Mouse (Mus musculus): ENCODE measurements at regions not wholly inside any gene's neighbourhood (a gene's known extent, or its start where the extent isn't known, plus 50 kb on each side); places are given as distances from the start of the nearest gene placed in this dataset.

DNA sequence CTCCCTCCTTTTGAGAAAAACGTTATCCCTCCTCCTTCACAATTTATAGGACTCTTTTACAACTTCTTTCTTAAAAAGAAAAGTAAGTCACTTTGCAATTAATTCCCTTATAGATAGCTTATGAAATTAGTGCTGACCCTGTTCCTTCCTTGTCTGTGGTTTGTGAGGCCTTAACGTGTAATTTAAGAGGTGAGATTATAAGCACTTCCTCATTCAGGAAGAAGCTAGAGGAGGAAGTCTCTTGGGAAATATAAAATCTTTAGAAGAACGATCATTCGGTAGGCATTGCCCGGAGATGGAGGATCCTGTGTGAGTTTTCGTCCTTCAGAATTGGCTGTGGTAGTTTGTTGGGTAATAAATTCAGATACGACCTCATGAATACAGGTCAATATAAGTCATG lies 98.0 kb downstream of the Mbl2 start:
- Histone ChIP-seq H3K4me3 (replicated peaks; ENCODE audit: low read length) (no peak overlapping the region), H3K9me3 (ENCODE audit: control insufficient read depth, low read length) (no peaks in the 10 kb centered on the region), H3K4me2 (replicated peaks) (no peak overlapping the region), H3K27ac (no peak overlapping the region), H3K27me3 (ENCODE audit: control insufficient read depth, insufficient read depth, low read length) (no peaks in the 10 kb centered on the region), H3K9ac (no peak overlapping the region), H3K36me3 (replicated peaks; ENCODE audit: control insufficient read depth, insufficient read depth) (no peaks in the 10 kb centered on the region), H3K4me1 (replicated peaks; ENCODE audit: control insufficient read depth, insufficient read depth, low read length) (no peaks in the 10 kb centered on the region)
- WGBS: 92% methylated on average over 7 of the region's 7 CpGs
- DNase-seq (ENCODE audit: low spot score): no peak
- no peak for ATAC-seq (ENCODE audit: low FRiP score)

DNA sequence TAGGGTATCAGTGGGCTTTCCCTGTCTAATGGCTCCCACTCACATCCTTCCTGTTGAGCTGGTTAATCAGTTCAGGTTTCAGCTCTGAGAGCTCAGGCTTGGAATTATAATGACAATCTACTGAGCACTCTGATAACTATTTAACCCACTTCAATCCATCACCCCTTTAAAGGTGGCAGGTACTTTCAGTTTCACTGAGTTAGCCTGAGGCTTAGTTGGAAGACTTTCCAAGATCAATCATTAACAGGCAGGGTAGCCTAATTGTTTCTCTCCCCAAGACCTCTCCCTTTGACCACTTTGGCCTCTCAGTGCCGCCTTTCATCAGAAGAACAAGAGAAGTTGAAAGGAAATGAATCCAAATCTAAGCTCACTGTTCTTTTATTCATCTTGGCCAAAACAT lies 99.1 kb downstream of the Mbl2 start:
- Histone ChIP-seq H3K9me3 (ENCODE audit: control insufficient read depth, low read length) (no peaks in the 10 kb centered on the region), H3K27me3 (ENCODE audit: control insufficient read depth, insufficient read depth, low read length) (no peaks in the 10 kb centered on the region), H3K27ac (no peak overlapping the region), H3K9ac (no peak overlapping the region), H3K4me1 (replicated peaks; ENCODE audit: control insufficient read depth, insufficient read depth, low read length) (no peaks in the 10 kb centered on the region), H3K36me3 (replicated peaks; ENCODE audit: control insufficient read depth, insufficient read depth) (no peaks in the 10 kb centered on the region), H3K4me2 (replicated peaks) (no peak overlapping the region), H3K4me3 (replicated peaks; ENCODE audit: low read length) (no peak overlapping the region)
- no peak for DNase-seq (ENCODE audit: low spot score)
- ATAC-seq (ENCODE audit: low FRiP score): no peak
- WGBS: 24% methylated on average over 1 of the region's 1 CpGs

DNA sequence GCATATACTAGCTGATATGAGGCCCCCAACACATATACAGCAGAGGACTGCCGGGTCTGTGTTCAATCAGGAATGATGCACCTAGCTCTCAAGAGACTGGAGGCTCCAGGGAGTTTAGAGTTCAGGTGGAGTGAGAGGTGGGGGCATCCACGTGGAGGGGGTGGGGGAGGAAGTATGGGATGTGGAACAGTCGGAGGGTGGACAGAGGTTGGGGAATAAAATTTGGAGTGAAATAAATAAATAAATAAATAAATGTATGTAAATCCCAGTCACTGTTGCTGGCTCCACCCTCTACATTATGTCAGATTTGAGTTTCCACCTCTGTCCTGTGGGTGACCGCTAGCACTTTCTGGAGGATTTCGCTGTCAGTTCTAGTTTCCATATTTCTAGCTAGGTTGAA lies 111.7 kb downstream of the Mbl2 start:
- no peak for ATAC-seq (ENCODE audit: low FRiP score)
- WGBS: 89% methylated on average over 5 of the region's 5 CpGs

GRCm38 (mm10) chr19:30348924-30349323 lies 116.2 kb downstream of the Mbl2 start:
- no peaks in the 10 kb centered on the region for H3K4me1 ChIP-seq (replicated peaks; ENCODE audit: control insufficient read depth, insufficient read depth, low read length)
- no peaks in the 10 kb centered on the region for H3K36me3 ChIP-seq (replicated peaks; ENCODE audit: control insufficient read depth, insufficient read depth)
- H3K27ac ChIP-seq: no peak overlapping the region
- H3K9me3 ChIP-seq (ENCODE audit: control insufficient read depth, low read length): no peaks in the 10 kb centered on the region
- 90% methylated on average over 6 of the region's 6 CpGs for WGBS
- no peak overlapping the region for H3K9ac ChIP-seq
- H3K4me3 ChIP-seq (replicated peaks; ENCODE audit: low read length): no peak overlapping the region
- no peak for ATAC-seq (ENCODE audit: low FRiP score)
- no peaks in the 10 kb centered on the region for H3K27me3 ChIP-seq (ENCODE audit: control insufficient read depth, insufficient read depth, low read length)
- H3K4me2 ChIP-seq (replicated peaks): no peak overlapping the region
- no peak for DNase-seq (ENCODE audit: low spot score)

More for the DNA sequence above, 111.7 kb downstream of the Mbl2 start:
- Histone ChIP-seq H3K4me1 (replicated peaks; ENCODE audit: control insufficient read depth, insufficient read depth, low read length) (no peaks in the 10 kb centered on the region), H3K9ac (no peak overlapping the region), H3K4me2 (replicated peaks) (no peak overlapping the region), H3K36me3 (replicated peaks; ENCODE audit: control insufficient read depth, insufficient read depth) (no peaks in the 10 kb centered on the region), H3K27me3 (ENCODE audit: control insufficient read depth, insufficient read depth, low read length) (no peaks in the 10 kb centered on the region), H3K4me3 (replicated peaks; ENCODE audit: low read length) (no peak overlapping the region), H3K27ac (no peak overlapping the region), H3K9me3 (ENCODE audit: control insufficient read depth, low read length) (no peaks in the 10 kb centered on the region)
- DNase-seq (ENCODE audit: low spot score): no peak

- WGBS: 42% methylated on average over 4 of the region's 4 CpGs
- ATAC-seq (ENCODE audit: low FRiP score) (no peak), DNase-seq (ENCODE audit: low spot score) (no peak)
- Histone ChIP-seq H3K9me3 (ENCODE audit: control insufficient read depth, low read length) (no peaks in the 10 kb centered on the region), H3K4me1 (replicated peaks; ENCODE audit: control insufficient read depth, insufficient read depth, low read length) (no peaks in the 10 kb centered on the region), H3K27me3 (ENCODE audit: control insufficient read depth, insufficient read depth, low read length) (no peaks in the 10 kb centered on the region), H3K27ac (no peak overlapping the region), H3K4me2 (replicated peaks) (no peak overlapping the region), H3K4me3 (replicated peaks; ENCODE audit: low read length) (no peak overlapping the region), H3K36me3 (replicated peaks; ENCODE audit: control insufficient read depth, insufficient read depth) (no peaks in the 10 kb centered on the region), H3K9ac (no peak overlapping the region)
Observed at GRCm38 (mm10) chr19:30354981-30355380, 122.2 kb downstream of the Mbl2 start.

- Histone ChIP-seq H3K9ac (no peak overlapping the region), H3K4me1 (replicated peaks; ENCODE audit: control insufficient read depth, insufficient read depth, low read length) (no peaks in the 10 kb centered on the region), H3K27ac (no peak overlapping the region), H3K36me3 (replicated peaks; ENCODE audit: control insufficient read depth, insufficient read depth) (no peaks in the 10 kb centered on the region), H3K4me3 (replicated peaks; ENCODE audit: low read length) (no peak overlapping the region), H3K9me3 (ENCODE audit: control insufficient read depth, low read length) (no peaks in the 10 kb centered on the region), H3K4me2 (replicated peaks) (no peak overlapping the region), H3K27me3 (ENCODE audit: control insufficient read depth, insufficient read depth, low read length) (no peaks in the 10 kb centered on the region)
- WGBS: 79% methylated on average over 6 of the region's 6 CpGs
- DNase-seq (ENCODE audit: low spot score) (no peak), ATAC-seq (ENCODE audit: low FRiP score) (no peak)
Observed at GRCm38 (mm10) chr19:30358961-30359360, 126.2 kb downstream of the Mbl2 start.

DNA sequence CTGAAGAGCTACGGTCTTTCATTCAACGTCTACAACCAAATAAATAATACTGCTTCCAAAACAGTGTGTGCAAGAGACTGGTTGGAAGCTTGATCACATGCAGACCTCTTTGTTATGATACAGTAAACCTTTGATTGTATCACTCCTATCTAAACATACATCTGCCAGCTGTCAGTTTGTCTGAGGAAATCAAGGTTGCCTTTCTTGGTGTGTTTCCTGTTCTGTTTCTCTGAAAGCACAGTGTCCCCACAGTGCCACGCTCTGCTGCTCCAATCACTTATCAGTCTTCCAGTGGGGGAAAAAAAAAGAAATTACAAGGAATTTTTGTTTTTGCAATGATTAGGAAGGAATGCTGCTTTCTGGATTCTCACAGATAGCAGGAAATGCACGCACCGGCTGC lies 139.2 kb downstream of the Mbl2 start:
- Histone ChIP-seq H3K27ac (no peak overlapping the region), H3K9ac (no peak overlapping the region), H3K4me2 (replicated peaks) (no peak overlapping the region), H3K27me3 (ENCODE audit: control insufficient read depth, insufficient read depth, low read length) (no peaks in the 10 kb centered on the region), H3K36me3 (replicated peaks; ENCODE audit: control insufficient read depth, insufficient read depth) (no peaks in the 10 kb centered on the region), H3K9me3 (ENCODE audit: control insufficient read depth, low read length) (no peaks in the 10 kb centered on the region), H3K4me1 (replicated peaks; ENCODE audit: control insufficient read depth, insufficient read depth, low read length) (no peaks in the 10 kb centered on the region), H3K4me3 (replicated peaks; ENCODE audit: low read length) (no peak overlapping the region)
- no peak for ATAC-seq (ENCODE audit: low FRiP score)
- DNase-seq (ENCODE audit: low spot score): no peak
- WGBS: 73% methylated on average over 5 of the region's 5 CpGs

GRCm38 (mm10) chr19:30379767-30380166 lies 147.0 kb downstream of the Mbl2 start:
- Histone ChIP-seq H3K36me3 (replicated peaks; ENCODE audit: control insufficient read depth, insufficient read depth) (no peaks in the 10 kb centered on the region), H3K27ac (no peak overlapping the region), H3K27me3 (ENCODE audit: control insufficient read depth, insufficient read depth, low read length) (no peaks in the 10 kb centered on the region), H3K9me3 (ENCODE audit: control insufficient read depth, low read length) (no peaks in the 10 kb centered on the region), H3K4me1 (replicated peaks; ENCODE audit: control insufficient read depth, insufficient read depth, low read length) (no peaks in the 10 kb centered on the region), H3K4me3 (replicated peaks; ENCODE audit: low read length) (no peak overlapping the region), H3K9ac (no peak overlapping the region), H3K4me2 (replicated peaks) (no peak overlapping the region)
- ATAC-seq (ENCODE audit: low FRiP score) (no peak), DNase-seq (ENCODE audit: low spot score) (no peak)
- WGBS: 55% methylated on average over 6 of the region's 6 CpGs

DNA sequence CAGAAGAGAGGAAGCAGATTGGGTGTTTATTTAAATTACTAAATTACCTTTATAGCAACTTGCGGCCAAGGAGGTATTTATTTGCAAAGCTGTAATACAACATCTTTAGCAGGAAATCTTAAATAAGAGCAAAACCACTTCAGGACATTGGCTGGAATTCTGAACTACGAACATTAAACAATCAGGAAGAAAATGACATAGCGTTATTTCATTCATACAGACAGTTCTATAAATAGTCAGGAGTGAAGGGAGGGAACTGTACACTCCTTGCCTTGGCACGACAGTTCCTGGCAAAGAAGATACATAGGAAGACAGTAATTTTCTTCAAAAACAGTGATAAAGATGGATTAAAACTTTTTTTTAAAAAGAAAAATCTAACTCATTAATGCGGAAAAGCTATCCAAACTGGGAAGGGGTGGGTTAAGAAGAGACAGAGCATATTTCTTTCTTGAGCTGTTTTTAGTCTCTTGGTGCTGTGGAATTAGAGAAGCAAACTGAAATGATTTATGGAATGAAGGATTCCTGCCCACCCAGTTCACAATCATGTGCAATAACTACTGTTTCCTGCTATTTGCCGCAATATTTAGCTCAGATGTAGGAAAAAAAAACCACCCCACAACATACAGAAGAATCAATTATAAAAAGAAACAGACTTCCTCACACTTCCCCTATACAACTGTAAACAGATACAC lies 147.9 kb downstream of the Mbl2 start:
- no peaks in the 10 kb centered on the region for H3K9me3 ChIP-seq (ENCODE audit: control insufficient read depth, low read length)
- no peak for ATAC-seq (ENCODE audit: low FRiP score)
- H3K27me3 ChIP-seq (ENCODE audit: control insufficient read depth, insufficient read depth, low read length): no peaks in the 10 kb centered on the region
- H3K4me2 ChIP-seq (replicated peaks): no peak overlapping the region
- H3K9ac ChIP-seq: no peak overlapping the region
- no peaks in the 10 kb centered on the region for H3K4me1 ChIP-seq (replicated peaks; ENCODE audit: control insufficient read depth, insufficient read depth, low read length)
- H3K4me3 ChIP-seq (replicated peaks; ENCODE audit: low read length): no peak overlapping the region
- H3K36me3 ChIP-seq (replicated peaks; ENCODE audit: control insufficient read depth, insufficient read depth): no peaks in the 10 kb centered on the region
- WGBS: 79% methylated on average over 6 of the region's 6 CpGs
- no peak for DNase-seq (ENCODE audit: low spot score)
- no peak overlapping the region for H3K27ac ChIP-seq

GRCm38 (mm10) chr19:30393791-30394190 lies 155.7 kb downstream of the Dkk1 start:
- Histone ChIP-seq H3K4me3 (replicated peaks; ENCODE audit: low read length) (no peak overlapping the region), H3K27ac (no peak overlapping the region), H3K36me3 (replicated peaks; ENCODE audit: control insufficient read depth, insufficient read depth) (no peaks in the 10 kb centered on the region), H3K27me3 (ENCODE audit: control insufficient read depth, insufficient read depth, low read length) (no peaks in the 10 kb centered on the region), H3K9me3 (ENCODE audit: control insufficient read depth, low read length) (no peaks in the 10 kb centered on the region), H3K9ac (no peak overlapping the region), H3K4me1 (replicated peaks; ENCODE audit: control insufficient read depth, insufficient read depth, low read length) (no peaks in the 10 kb centered on the region), H3K4me2 (replicated peaks) (no peak overlapping the region)
- DNase-seq (ENCODE audit: low spot score) (no peak), ATAC-seq (ENCODE audit: low FRiP score) (no peak)
- 72% methylated on average over 5 of the region's 5 CpGs for WGBS

All from hindbrain, embryonic 14.5 days (tissue).